Mouse (Mus musculus) embryonic fibroblast, embryonic 13.5 days (primary cell): ENCODE results near the gene Rangap1.

Source experiments
- CTCF ChIP-seq: IDR thresholded peaks from 2 replicates; pipeline ENCODE4 v1.5.1; 2011; ENCODE audit warnings: mild to moderate bottlenecking, control low read depth, low read length, moderate library complexity, borderline replicate concordance; ENCODE audit not compliant: insufficient read depth
- POLR2A ChIP-seq: IDR thresholded peaks from 2 replicates; pipeline ENCODE4 v1.6.1; 2011; ENCODE audit warnings: low read depth, mild to moderate bottlenecking, control low read depth, low read length, moderate library complexity

DNA sequence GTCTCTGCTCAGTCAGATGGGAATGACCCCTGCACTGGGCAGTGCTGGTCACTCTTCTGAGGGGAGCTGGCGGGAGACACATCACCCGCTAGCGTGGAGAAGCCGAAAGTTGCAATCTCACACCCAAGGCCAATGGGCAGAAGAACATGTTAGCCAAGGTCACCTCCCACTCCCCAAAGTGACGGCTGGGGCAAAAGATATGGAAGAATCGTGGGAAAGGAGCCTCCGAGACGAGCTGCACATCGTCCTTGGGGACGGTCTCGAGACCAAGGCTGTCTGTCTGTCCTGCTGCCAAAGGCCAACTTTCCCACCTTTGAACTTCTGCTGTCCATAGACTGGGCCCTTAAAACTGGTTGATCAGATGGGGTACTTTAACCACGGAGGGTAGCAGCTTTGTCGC is 42.2 kb upstream of the Rangap1 start:
- no peak for TF ChIP-seq CTCF
- no peak for TF ChIP-seq POLR2A
